11 mouse cellular contexts compared by ENCODE assay signal in genomic region chr2:12294060-12294459, GRCm38 (mm10). TPM values are rescaled to one million over a fixed set of nuclear protein-coding genes. Genes with fewer than 3 reads are reported as not detected.
A peak's percentile ranks its signal among the peaks of the same experiment; 100 is the strongest.
DNase-seq lines count a peak whose midpoint lies in the region; ATAC-seq and TF ChIP-seq lines count a peak whose summit lies in the region.
"Had no signal": no experiment of that assay in that cellular context is flagged by ENCODE, and none has a peak within 500 bp of the region (broad histone marks: within the 10 kb centered on the region; RNA-seq: fewer than 3 reads in every experiment).

No protein-coding gene starts in this region.

- DNase-seq in lung, postnatal 0 days (ENCODE audit: low spot score) = peak; percentile 48
- no peak for DNase-seq in lung, postnatal 25 days (ENCODE audit: low spot score)
- DNase-seq in embryonic facial prominence, embryonic 14.5 days (ENCODE audit: low spot score) = peak; percentile 85
- no peak for DNase-seq in cerebellum, postnatal 25 days
- DNase-seq: adrenal gland, postnatal 36 days; thymus, postnatal 14 days had no signal

- H3K4me1 ChIP-seq in heart, embryonic 13.5 days = peaks cover 7% of the 10 kb centered on the region
- H3K4me1 ChIP-seq in heart, embryonic 11.5 days (ENCODE audit: control insufficient read depth, insufficient read depth, low read length) = no peaks in the 10 kb centered on the region
- H3K4me1 ChIP-seq in lung, postnatal 0 days (ENCODE audit: insufficient read depth, low read depth, low read length) = no peaks in the 10 kb centered on the region
- peaks cover 17% of the 10 kb centered on the region for H3K4me1 ChIP-seq in embryonic facial prominence, embryonic 14.5 days (ENCODE audit: control insufficient read depth, insufficient read depth, low read length)
- no peaks in the 10 kb centered on the region for H3K4me1 ChIP-seq in midbrain, embryonic 15.5 days

- H3K4me3 ChIP-seq in heart, embryonic 13.5 days = no peak overlapping the region
- H3K4me3 ChIP-seq in heart, embryonic 11.5 days (ENCODE audit: low read depth, low read length) = no peak overlapping the region
- H3K4me3 ChIP-seq in lung, postnatal 0 days (ENCODE audit: low read depth, low read length) = no peak overlapping the region
- H3K4me3 ChIP-seq in embryonic facial prominence, embryonic 14.5 days (ENCODE audit: low read depth, low read length) = no peak overlapping the region
- H3K4me3 ChIP-seq in midbrain, embryonic 15.5 days = no peak overlapping the region
- H3K4me3 ChIP-seq: hindbrain, embryonic 10.5 days had no signal

- no peak overlapping the region for H3K9ac ChIP-seq in heart, embryonic 13.5 days
- no peak overlapping the region for H3K9ac ChIP-seq in heart, embryonic 11.5 days (ENCODE audit: low read depth, low read length)
- no peak overlapping the region for H3K9ac ChIP-seq in lung, postnatal 0 days (replicated peaks; ENCODE audit: low read depth)
- no peak overlapping the region for H3K9ac ChIP-seq in embryonic facial prominence, embryonic 14.5 days (ENCODE audit: low read depth, low read length)
- H3K9ac ChIP-seq in midbrain, embryonic 15.5 days = no peak overlapping the region

- H3K27ac ChIP-seq in heart, embryonic 13.5 days (replicated peaks) = 0 out of 2 replicates have a peak overlapping the region, but pooled peaks have one; percentile 15
- H3K27ac ChIP-seq in heart, embryonic 11.5 days (ENCODE audit: low read depth, low read length) = no peak overlapping the region
- no peak overlapping the region for H3K27ac ChIP-seq in lung, postnatal 0 days (ENCODE audit: low read length)
- no peak overlapping the region for H3K27ac ChIP-seq in embryonic facial prominence, embryonic 14.5 days (replicated peaks; ENCODE audit: low read depth, low read length)
- H3K27ac ChIP-seq in midbrain, embryonic 15.5 days = no peak overlapping the region
- H3K27ac ChIP-seq: hindbrain, embryonic 10.5 days had no signal

- no peak for ATAC-seq in heart, embryonic 13.5 days (ENCODE audit: extremely low read depth, insufficient number of reproducible peaks, low FRiP score, low TSS enrichment)
- ATAC-seq in heart, embryonic 11.5 days (replicated peaks; ENCODE audit: insufficient number of reproducible peaks, low FRiP score, low TSS enrichment) = no peak
- ATAC-seq in lung, postnatal 0 days = peak; percentile 16; the same call in 1 of the 2 replicates
- ATAC-seq in embryonic facial prominence, embryonic 14.5 days (ENCODE audit: low read depth) = peak; percentile 20
- peak; percentile 68 for ATAC-seq in neutrophil, adult 5-6 weeks (ENCODE audit: extremely low read depth, insufficient number of reproducible peaks, low FRiP score, poor library complexity, severe bottlenecking)
- ATAC-seq in midbrain, embryonic 15.5 days (replicated peaks) = no peak

- no peaks in the 10 kb centered on the region for H3K9me3 ChIP-seq in heart, embryonic 13.5 days
- H3K9me3 ChIP-seq in heart, embryonic 11.5 days (replicated peaks; ENCODE audit: control insufficient read depth, low read length) = no peaks in the 10 kb centered on the region
- H3K9me3 ChIP-seq in lung, postnatal 0 days (ENCODE audit: low read length) = no peaks in the 10 kb centered on the region
- no peaks in the 10 kb centered on the region for H3K9me3 ChIP-seq in embryonic facial prominence, embryonic 14.5 days (ENCODE audit: control insufficient read depth, low read length)
- H3K9me3 ChIP-seq in midbrain, embryonic 15.5 days = no peaks in the 10 kb centered on the region
- H3K9me3 ChIP-seq: hindbrain, embryonic 10.5 days had no signal

- 44% methylated on average over 3 of the region's 3 CpGs for WGBS in heart, embryonic 13.5 days
- WGBS in heart, embryonic 11.5 days (ENCODE audit: insufficient replicate concordance) = 59% methylated on average over 3 of the region's 3 CpGs
- WGBS in lung, postnatal 0 days = 39% methylated on average over 3 of the region's 3 CpGs
- WGBS in embryonic facial prominence, embryonic 14.5 days = 15% methylated on average over 3 of the region's 3 CpGs
- WGBS in midbrain, embryonic 15.5 days = 81% methylated on average over 3 of the region's 3 CpGs

- TF ChIP-seq EP300 in lung, postnatal 0 days (IDR thresholded peaks at IDR 0.05) = no peak

- H3K4me2 ChIP-seq in heart, embryonic 13.5 days = no peak overlapping the region
- H3K4me2 ChIP-seq in heart, embryonic 11.5 days = no peak overlapping the region
- no peak overlapping the region for H3K4me2 ChIP-seq in lung, postnatal 0 days (replicated peaks; ENCODE audit: low read depth, low read length)
- H3K4me2 ChIP-seq in embryonic facial prominence, embryonic 14.5 days (ENCODE audit: low read depth, low read length) = no peak overlapping the region
- H3K4me2 ChIP-seq in midbrain, embryonic 15.5 days = no peak overlapping the region

- TF ChIP-seq CTCF in lung, postnatal 0 days (IDR thresholded peaks at IDR 0.05) = no peak

- no peaks in the 10 kb centered on the region; the same call in 1 of the 2 replicates for H3K27me3 ChIP-seq in heart, embryonic 13.5 days (replicated peaks)
- no peaks in the 10 kb centered on the region for H3K27me3 ChIP-seq in heart, embryonic 11.5 days (ENCODE audit: control insufficient read depth, insufficient read depth, low read length)
- no peaks in the 10 kb centered on the region for H3K27me3 ChIP-seq in lung, postnatal 0 days (replicated peaks; ENCODE audit: insufficient read depth, low read length)
- H3K27me3 ChIP-seq in embryonic facial prominence, embryonic 14.5 days (replicated peaks; ENCODE audit: control insufficient read depth, insufficient read depth, low read length) = no peaks in the 10 kb centered on the region
- no peaks in the 10 kb centered on the region for H3K27me3 ChIP-seq in midbrain, embryonic 15.5 days (replicated peaks)

- H3K36me3 ChIP-seq in heart, embryonic 13.5 days = no peaks in the 10 kb centered on the region
- H3K36me3 ChIP-seq in heart, embryonic 11.5 days (ENCODE audit: control insufficient read depth, insufficient read depth, low read length) = no peaks in the 10 kb centered on the region
- H3K36me3 ChIP-seq in lung, postnatal 0 days (ENCODE audit: insufficient read depth, low read length) = no peaks in the 10 kb centered on the region
- no peaks in the 10 kb centered on the region for H3K36me3 ChIP-seq in embryonic facial prominence, embryonic 14.5 days (ENCODE audit: control insufficient read depth, insufficient read depth, low read length)
- H3K36me3 ChIP-seq in midbrain, embryonic 15.5 days (replicated peaks) = no peaks in the 10 kb centered on the region
- H3K36me3 ChIP-seq: hindbrain, embryonic 10.5 days had no signal

RNA-seq across cellular contexts. Expression of gene Itga8, which starts 7.7 kb away (rescaled TPM):
- polyA plus RNA-seq in heart, embryonic 13.5 days (2015; fragmentation: Nextera tagmentation; extraction: Ambion mirVana) = 9.2 and 10.8 TPM in 2 replicates
- 6.4 and 7.8 TPM in 2 replicates for polyA plus RNA-seq in heart, embryonic 11.5 days (2014; fragmentation: Nextera tagmentation; extraction: Ambion mirVana)
- polyA plus RNA-seq in lung, postnatal 0 days (2015; fragmentation: Nextera tagmentation; extraction: Ambion mirVana) = 20.0 and 20.2 TPM in 2 replicates
- 15.7 and 16.4 TPM in 2 replicates for polyA plus RNA-seq in embryonic facial prominence, embryonic 14.5 days (2014; fragmentation: Nextera tagmentation; extraction: Ambion mirVana)
- 4.3 and 8.1 TPM in 2 replicates for total RNA-seq in neutrophil, adult 5-6 weeks (2017)
- 1.8 and 2.4 TPM in 2 replicates for polyA plus RNA-seq in midbrain, embryonic 15.5 days (2015; fragmentation: Nextera tagmentation; extraction: Ambion mirVana)

Comparison
In these comparisons a context has a peak if more than half of its experiments do, and no peak if none do; other contexts are left out.
1. DNase-seq: peak in lung, postnatal 0 days (single experiment) and embryonic facial prominence, embryonic 14.5 days (single experiment); none in lung, postnatal 25 days (single experiment) and cerebellum, postnatal 25 days (0 of 2).
2. ATAC-seq: peak in lung, postnatal 0 days (single experiment), embryonic facial prominence, embryonic 14.5 days (single experiment) and neutrophil, adult 5-6 weeks (single experiment); none in heart, embryonic 13.5 days (single experiment), heart, embryonic 11.5 days (single experiment) and midbrain, embryonic 15.5 days (single experiment).